Mouse (Mus musculus): Measurements from ENCODE around the gene Phlda2. TPM values are rescaled to one million over a fixed set of nuclear protein-coding genes. Genes with fewer than 3 reads are reported as not detected.
"Not testable (repeated sequence)": the region's sequence is repeated elsewhere in the genome, so short reads cannot be mapped to it uniquely, and the experiment has no call there.

Gene Phlda2
- total RNA-seq (2021) = not detected
- long read RNA-seq, experiment 1 = 0 reads
- long read RNA-seq, experiment 2 = 0 reads

- intact Hi-C loops (cut with DNase I; ENCODE audit: low total_unique reads) = no loop called here
- DNase-seq = no peak
These were observed at the start of gene Phlda2 for GRCm38 (mm10) chr7:143502418-143503200. Gene Phlda2 (minus strand): TSS chr7:143503150.

GRCm38 (mm10) chr7:143549588-143550220 lies 46.8 kb upstream of the Phlda2 start:
- DNase-seq = no peak
- intact Hi-C loops (cut with DNase I; ENCODE audit: low total_unique reads) = no loop called here

- peak; percentile 96 for DNase-seq
- intact Hi-C loops (cut with DNase I; ENCODE audit: low total_unique reads) = no loop called here
These were observed 46.1 kb upstream of the Phlda2 start, which contains the start of gene Nap1l4 for GRCm38 (mm10) chr7:143548976-143549457. Gene Nap1l4 (minus strand): TSS chr7:143549106.

GRCm38 (mm10) chr7:143548231-143548961 lies 45.4 kb upstream of the Phlda2 start:
- DNase-seq = no peak
- intact Hi-C loops (cut with DNase I; ENCODE audit: low total_unique reads) = no loop called here

- intact Hi-C loops (cut with DNase I; ENCODE audit: low total_unique reads) = no loop called here
- DNase-seq = no peak
These were observed 43.6 kb upstream of the Phlda2 start for GRCm38 (mm10) chr7:143546554-143546953.

- intact Hi-C loops (cut with DNase I; ENCODE audit: low total_unique reads) = no loop called here
- DNase-seq = no peak
These were observed 41.4 kb upstream of the Phlda2 start for GRCm38 (mm10) chr7:143544368-143544767.

GRCm38 (mm10) chr7:143538671-143539070 lies 35.7 kb upstream of the Phlda2 start:
- no peak for DNase-seq
- intact Hi-C loops (cut with DNase I; ENCODE audit: low total_unique reads) = no loop called here

- intact Hi-C loops (cut with DNase I; ENCODE audit: low total_unique reads); DNase-seq: not testable (repeated sequence)
These were observed 35.3 kb upstream of the Phlda2 start for GRCm38 (mm10) chr7:143538229-143538628.

- intact Hi-C loops (cut with DNase I; ENCODE audit: low total_unique reads) = no loop called here
- no peak for DNase-seq
These were observed 33.3 kb upstream of the Phlda2 start for GRCm38 (mm10) chr7:143536251-143536650.

- intact Hi-C loops (cut with DNase I; ENCODE audit: low total_unique reads) = no loop called here
These were observed 30.3 kb upstream of the Phlda2 start for GRCm38 (mm10) chr7:143533284-143533683.

GRCm38 (mm10) chr7:143532410-143532809 lies 29.5 kb upstream of the Phlda2 start:
- no peak for DNase-seq
- intact Hi-C loops (cut with DNase I; ENCODE audit: low total_unique reads) = no loop called here

More at GRCm38 (mm10) chr7:143533284-143533683, 30.3 kb upstream of the Phlda2 start:
- DNase-seq = no peak

GRCm38 (mm10) chr7:143519333-143519732 lies 16.4 kb upstream of the Phlda2 start:
- intact Hi-C loops (cut with DNase I; ENCODE audit: low total_unique reads) = no loop called here
- DNase-seq = no peak

- intact Hi-C loops (cut with DNase I; ENCODE audit: low total_unique reads) = no loop called here
- DNase-seq = no peak
These were observed 11.4 kb upstream of the Phlda2 start for GRCm38 (mm10) chr7:143514416-143514768.

- intact Hi-C loops (cut with DNase I; ENCODE audit: low total_unique reads) = no loop called here
- peak; percentile 27 for DNase-seq
These were observed 10.9 kb upstream of the Phlda2 start for GRCm38 (mm10) chr7:143513763-143514415.

GRCm38 (mm10) chr7:143511335-143511712 lies 8.4 kb upstream of the Phlda2 start:
- no peak for DNase-seq
- intact Hi-C loops (cut with DNase I; ENCODE audit: low total_unique reads) = no loop called here

- no peak for DNase-seq
- intact Hi-C loops (cut with DNase I; ENCODE audit: low total_unique reads) = no loop called here
These were observed 7.8 kb upstream of the Phlda2 start for GRCm38 (mm10) chr7:143510593-143511334.

- DNase-seq = no peak
- intact Hi-C loops (cut with DNase I; ENCODE audit: low total_unique reads) = no loop called here
These were observed 6.6 kb upstream of the Phlda2 start for GRCm38 (mm10) chr7:143509566-143509965.

- no peak for DNase-seq
- intact Hi-C loops (cut with DNase I; ENCODE audit: low total_unique reads) = no loop called here
These were observed 3.7 kb upstream of the Phlda2 start for GRCm38 (mm10) chr7:143506675-143507074.

GRCm38 (mm10) chr7:143506271-143506670 lies 3.3 kb upstream of the Phlda2 start:
- intact Hi-C loops (cut with DNase I; ENCODE audit: low total_unique reads) = no loop called here
- DNase-seq = no peak

Data from gastrocnemius, postnatal 14 days (tissue).